In the genomic region with DNA sequence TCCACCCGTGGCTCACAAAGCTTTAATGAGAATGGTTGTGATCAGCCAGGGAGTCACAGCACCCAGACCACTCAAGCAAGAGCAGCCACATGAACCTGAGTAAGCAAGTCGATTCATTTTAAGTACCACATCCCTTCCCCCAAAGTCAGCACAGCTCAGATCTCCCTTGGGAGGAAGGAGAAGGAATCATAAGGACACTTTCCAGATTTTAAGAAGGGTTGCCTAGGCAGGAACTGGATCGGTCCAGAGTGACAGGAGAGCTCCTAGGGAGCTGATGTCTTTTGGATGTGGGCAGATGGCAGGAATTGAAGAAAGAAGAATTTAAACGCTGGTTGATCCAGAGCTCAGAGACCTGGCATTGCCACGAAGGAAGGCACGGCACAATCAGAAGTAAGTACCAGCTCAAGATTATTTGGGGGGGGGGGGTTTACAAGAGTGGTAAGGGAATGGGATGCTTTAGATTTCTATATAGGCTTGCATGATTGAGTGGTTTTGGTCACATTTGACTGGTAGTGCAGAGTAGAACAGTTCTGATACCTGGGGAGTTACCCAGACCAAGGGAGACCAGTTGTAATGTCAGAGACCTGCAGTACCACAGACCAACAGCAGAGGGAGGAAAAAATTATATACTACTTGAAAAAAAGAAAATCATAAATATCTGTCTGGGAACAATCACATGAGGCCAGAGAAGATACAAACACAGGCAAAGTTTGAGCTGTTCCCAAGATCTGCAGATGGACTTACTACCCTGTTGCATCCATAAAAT, we compare ENCODE assay signal across 9 mouse cellular contexts.
A peak's percentile ranks its signal among the peaks of the same experiment; 100 is the strongest.
DNase-seq lines count a peak whose midpoint lies in the region; ATAC-seq and TF ChIP-seq lines count a peak whose summit lies in the region.
"Had no signal": no experiment of that assay in that cellular context is flagged by ENCODE, and none has a peak within 500 bp of the region (broad histone marks: within the 10 kb centered on the region; RNA-seq: fewer than 3 reads in every experiment).

No protein-coding gene starts in this region.

- no peaks in the 10 kb centered on the region for H3K9me3 ChIP-seq in E14TG2a.4 (ENCODE audit: low read length)
- H3K9me3 ChIP-seq: embryonic facial prominence, embryonic 13.5 days had no signal

- H3K27me3 ChIP-seq in E14TG2a.4 (ENCODE audit: insufficient read depth, low read length) (no peaks in the 10 kb centered on the region), Patski (no peaks in the 10 kb centered on the region)
- H3K27me3 ChIP-seq: embryonic facial prominence, embryonic 13.5 days had no signal

- ATAC-seq in Patski, result no peak
- ATAC-seq in megakaryocyte-erythroid progenitor cell, adult 5-6 weeks (replicated peaks; ENCODE audit: low FRiP score, low TSS enrichment, poor library complexity, severe bottlenecking), result 0 out of 2 replicates have a peak, but pooled peaks have one; percentile 59

- H3K4me3 ChIP-seq in layer of hippocampus, adult 2 months, result no peak overlapping the region
- no peak overlapping the region for H3K4me3 ChIP-seq in E14TG2a.4 (replicated peaks; ENCODE audit: low read length)
- H3K4me3 ChIP-seq: embryonic facial prominence, embryonic 13.5 days had no signal

- H3K36me3 ChIP-seq in E14TG2a.4 (ENCODE audit: insufficient read depth, low read length), result peaks cover 39% of the 10 kb centered on the region
- H3K36me3 ChIP-seq: embryonic facial prominence, embryonic 13.5 days had no signal

- H3K4me1 ChIP-seq in E14TG2a.4 (replicated peaks; ENCODE audit: low read depth, low read length), result peaks cover 6% of the 10 kb centered on the region; the same call in 1 of the 2 replicates
- H3K4me1 ChIP-seq: embryonic facial prominence, embryonic 13.5 days had no signal

- CTCF ChIA-PET in Patski (lab: Charles Lee), result interaction anchor here (0.6 to 2.3 kb wide), 7 partner anchors 12 to 245 kb away, joined by 3 to 9 read pairs (median 4); no protein-coding TSS in a partner anchor

- peak in 1 of 2 experiments; percentile 49 for DNase-seq in layer of hippocampus, adult 2 months (ENCODE audit: low spot score in 2 of 2)
- no peak for DNase-seq in layer of hippocampus, postnatal 36 days
- no peak for DNase-seq in Patski (ENCODE audit: low read depth, low spot score)
- DNase-seq in heart, postnatal 10 days, result peak; percentile 62 to 73
- DNase-seq in frontal cortex, postnatal 10 days (ENCODE audit: low spot score in 2 of 2), result no peak
- DNase-seq in cerebellum, adult 11 months, result no peak

- in situ Hi-C loops in Patski (cut with MboI; ENCODE audit: low pct_unique_long_range_greater_than_20kb), result no loop called here

- peak; percentile 88 for TF ChIP-seq CTCF in layer of hippocampus, adult 2 months (conservative IDR thresholded peaks at IDR 0.05)
- peak; percentile 71 for TF ChIP-seq CTCF in E14TG2a.4 (conservative IDR thresholded peaks at IDR 0.05; ENCODE audit: low read length)
- peak; percentile 63 for TF ChIP-seq CTCF in Patski (IDR thresholded peaks at IDR 0.05)

- intact Hi-C loops in heart, postnatal 10 days (cut with DNase I), result loop anchor here (1.0 to 5.0 kb wide), 3 partner anchors 22 to 218 kb away; no protein-coding TSS in a partner anchor

- POLR2A ChIA-PET in Patski (lab: Charles Lee), result interaction anchor here (0.6 kb wide), 1 partner anchor 186 kb away, joined by 3 read pairs; no protein-coding TSS in a partner anchor

- H3K27ac ChIP-seq in layer of hippocampus, adult 2 months, result no peak overlapping the region
- H3K27ac ChIP-seq: embryonic facial prominence, embryonic 13.5 days had no signal

Comparison
In these comparisons a context has a peak if more than half of its experiments do, and no peak if none do; other contexts are left out.
1. DNase-seq: peak in heart, postnatal 10 days (2 of 2); none in layer of hippocampus, postnatal 36 days (0 of 2), Patski (single experiment), frontal cortex, postnatal 10 days (0 of 2) and cerebellum, adult 11 months (single experiment).
2. Peak in every context shown above with its lines, with median percentiles within 50 percentile points of each other: CTCF ChIP-seq.